Mouse (Mus musculus) embryo, embryonic 11.5 days (tissue): Measurements from ENCODE around the gene Actbl2.

Experiments
- DNase-seq: peaks from one replicate; pipeline ENCODE4 v3.0.0-alpha.2; 2012; ENCODE audit warnings: low read depth, low spot score

Gene Actbl2

GRCm38 (mm10) chr13:111254713-111255112 is at the start of gene Actbl2:
Gene Actbl2, plus strand, starts transcription at chr13:111255013.
- DNase-seq = no peak

- DNase-seq = peak; percentile 24
Measured at GRCm38 (mm10) chr13:111210649-111211378, 44.0 kb upstream of the Actbl2 start.

DNA sequence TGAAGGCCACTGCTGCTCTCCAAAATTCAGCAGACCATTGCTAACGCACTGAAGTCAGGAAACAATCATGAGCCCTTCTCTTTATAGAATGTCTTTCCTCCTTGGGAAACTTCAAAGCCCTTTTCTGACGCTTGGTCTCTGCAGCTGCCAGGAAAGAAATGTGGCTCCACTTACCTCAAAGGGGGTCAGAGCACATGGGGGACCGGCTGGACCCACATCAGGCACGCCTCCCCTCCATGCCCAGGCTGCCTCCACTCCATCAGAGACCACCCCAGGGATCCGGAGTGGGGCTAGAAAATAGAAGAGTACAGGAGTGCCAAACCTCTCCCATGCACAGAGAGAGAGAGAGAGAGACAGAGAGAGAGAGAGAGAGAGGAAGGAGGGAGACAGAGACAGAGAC is 26.0 kb upstream of the Actbl2 start:
- DNase-seq = no peak

- DNase-seq = no peak
Measured at GRCm38 (mm10) chr13:111229541-111229940, 25.3 kb upstream of the Actbl2 start.

GRCm38 (mm10) chr13:111232416-111232815 is 22.4 kb upstream of the Actbl2 start:
- no peak for DNase-seq

- no peak for DNase-seq
Measured at GRCm38 (mm10) chr13:111233356-111233755, 21.5 kb upstream of the Actbl2 start.

GRCm38 (mm10) chr13:111234573-111234972 is 20.2 kb upstream of the Actbl2 start:
- DNase-seq = no peak

DNA sequence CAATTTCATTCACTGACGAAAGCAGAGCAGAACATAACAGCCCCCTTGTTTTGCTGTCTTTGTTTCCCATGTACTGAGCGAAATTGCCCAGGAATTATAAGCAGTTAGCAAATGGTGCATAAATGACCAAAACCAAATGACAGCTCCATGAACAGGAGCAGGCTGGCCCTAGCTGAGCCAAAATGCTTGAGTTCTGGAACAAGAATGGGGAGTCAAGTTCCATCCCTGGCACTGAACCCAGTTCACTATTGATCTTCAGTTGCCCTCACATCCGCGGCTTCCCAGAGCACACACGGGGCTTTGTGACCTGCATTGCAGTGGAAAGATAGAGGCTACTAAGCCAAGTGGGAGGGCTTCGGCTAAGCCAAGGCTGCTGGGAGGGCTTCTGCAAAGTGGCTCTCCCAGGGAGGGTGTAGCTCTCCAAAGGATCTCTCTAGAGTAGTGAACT is 19.1 kb upstream of the Actbl2 start:
- DNase-seq = no peak

- DNase-seq = peak; percentile 23
Measured at GRCm38 (mm10) chr13:111236461-111236864, 18.4 kb upstream of the Actbl2 start.

- no peak for DNase-seq
Measured at GRCm38 (mm10) chr13:111237296-111237695, 17.5 kb upstream of the Actbl2 start.

DNA sequence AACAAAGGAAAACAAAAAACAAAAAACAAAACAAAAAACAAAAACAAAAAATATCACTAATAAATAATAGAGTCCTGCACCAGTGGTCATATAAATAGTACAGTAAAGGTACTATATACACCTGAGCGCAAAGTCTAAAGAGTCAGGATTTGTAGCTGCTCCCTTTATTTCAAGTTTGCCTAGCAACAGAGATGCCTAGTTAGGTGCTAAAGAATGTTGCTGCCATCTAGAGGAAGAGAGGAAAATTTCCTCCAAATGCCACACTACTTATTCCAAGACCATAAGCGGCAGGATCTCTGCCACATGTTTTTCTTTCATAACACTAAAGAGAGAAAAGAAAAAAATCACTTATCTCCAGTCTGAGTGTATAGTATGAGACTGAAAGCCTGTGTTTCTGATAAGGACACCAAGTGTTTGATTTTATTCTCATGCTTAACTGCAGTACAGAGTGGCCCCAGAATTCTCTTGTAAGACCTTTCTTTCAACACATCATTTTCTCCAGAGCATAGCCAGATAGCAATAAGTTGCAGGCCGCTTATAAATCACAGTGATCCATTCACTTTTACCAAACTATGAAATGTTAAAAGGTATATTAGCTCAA is 16.8 kb upstream of the Actbl2 start:
- peak; percentile 51 for DNase-seq

DNA sequence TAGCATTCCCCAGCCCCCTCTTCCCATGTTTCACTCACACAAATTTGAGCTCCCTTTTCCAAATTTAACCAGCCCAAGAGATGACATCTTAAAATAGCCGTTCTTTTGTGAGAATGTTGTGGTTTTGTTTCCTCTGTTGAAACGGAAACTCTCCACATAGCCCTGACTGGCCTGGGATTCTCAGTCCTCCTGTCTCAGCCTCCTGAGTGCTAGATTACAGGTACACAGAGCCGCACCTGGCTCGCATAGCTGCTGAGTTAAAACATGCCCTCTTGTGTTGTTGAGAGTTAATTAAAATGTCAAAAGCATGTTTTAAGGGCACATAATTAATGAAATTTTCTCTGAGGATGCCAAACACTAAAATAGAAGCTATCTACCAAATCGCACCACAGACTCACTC is 3.7 kb upstream of the Actbl2 start:
- no peak for DNase-seq

- DNase-seq = no peak
Measured at GRCm38 (mm10) chr13:111251795-111252194, 3.0 kb upstream of the Actbl2 start.

DNA sequence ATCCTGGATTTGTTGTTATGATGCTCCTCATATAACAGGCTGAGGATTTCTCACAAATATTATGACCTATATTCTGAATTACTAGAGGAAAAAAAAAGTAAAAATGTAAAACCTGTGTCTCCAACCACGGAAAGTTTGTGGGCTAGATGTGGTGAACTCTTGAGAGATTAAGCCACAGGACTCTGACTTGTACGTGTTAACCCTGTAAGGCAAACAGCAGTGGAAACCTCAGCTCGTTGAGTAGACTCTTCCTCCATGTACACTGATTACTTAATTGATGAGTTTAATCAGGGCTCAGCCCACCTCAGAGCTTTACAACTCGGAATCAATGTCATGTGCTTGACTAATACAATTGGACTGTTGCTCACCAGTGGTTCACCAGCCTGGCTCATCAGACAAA is 3.2 kb downstream of the Actbl2 start:
- DNase-seq = no peak

DNA sequence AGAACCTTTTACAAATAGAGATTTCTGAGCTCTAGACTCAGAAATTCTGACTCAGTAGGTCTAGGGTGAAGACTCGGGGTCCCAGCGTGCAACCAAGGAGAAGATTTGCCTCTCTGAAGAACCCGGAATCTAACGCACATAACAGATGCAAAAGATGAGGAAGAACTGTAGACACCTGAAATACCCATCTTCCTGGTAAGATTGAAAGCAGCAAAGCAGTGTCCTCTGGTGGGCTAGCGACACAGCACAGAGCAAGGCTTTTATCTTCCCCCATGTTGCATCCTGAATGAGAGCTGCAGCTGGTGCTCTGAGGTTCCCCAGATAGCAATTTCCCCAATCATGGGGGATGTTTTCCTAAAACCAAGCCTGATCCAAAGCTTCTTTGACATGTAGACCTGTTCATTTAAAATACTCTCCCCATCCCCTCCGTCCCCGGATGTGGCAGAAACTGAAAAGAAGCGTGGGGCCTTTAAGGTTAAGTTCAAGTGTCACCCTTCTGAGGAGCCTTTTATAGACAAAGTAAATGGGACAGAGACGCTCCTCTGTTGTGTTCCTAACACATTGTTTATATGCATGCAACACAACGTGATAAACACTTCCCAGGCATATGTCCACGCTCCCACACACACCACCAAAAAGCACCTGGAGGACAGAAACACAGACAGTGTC is 3.7 kb downstream of the Actbl2 start:
- DNase-seq = no peak

- no peak for DNase-seq
Measured at GRCm38 (mm10) chr13:111259093-111259491, 4.3 kb downstream of the Actbl2 start.

- DNase-seq = no peak
Measured at GRCm38 (mm10) chr13:111259711-111260110, 4.9 kb downstream of the Actbl2 start.

GRCm38 (mm10) chr13:111263186-111263585 is 8.4 kb downstream of the Actbl2 start:
- DNase-seq = no peak

- DNase-seq = no peak
Measured at GRCm38 (mm10) chr13:111263758-111264157, 8.9 kb downstream of the Actbl2 start.

- DNase-seq = no peak
Measured at GRCm38 (mm10) chr13:111265231-111266000, 10.6 kb downstream of the Actbl2 start.

GRCm38 (mm10) chr13:111266855-111267254 is 12.0 kb downstream of the Actbl2 start:
- DNase-seq = no peak

- no peak for DNase-seq
Measured at GRCm38 (mm10) chr13:111268992-111269391, 14.2 kb downstream of the Actbl2 start.
